Mouse (Mus musculus) heart, adult 2 months (tissue): Measurements from ENCODE around the gene Chd8.

Source experiments
- CTCF ChIP-seq: fragments of 200-600 bp; IDR thresholded peaks from 2 replicates; pipeline ENCODE4 v1.8.1; 2022; ENCODE audit warnings: antibody characterized with exemption, mild to moderate bottlenecking, moderate library complexity
- POLR2A ChIP-seq: fragments of 200-500 bp; IDR thresholded peaks from 2 replicates; pipeline ENCODE4 v1.6.1; 2011; ENCODE audit warnings: mild to moderate bottlenecking, low read depth, low read length, control low read depth; ENCODE audit not compliant: insufficient read depth

GRCm38 (mm10) chr14:52279747-52280120 is 22.2 kb upstream of the Chd8 start:
- no peak for TF ChIP-seq CTCF
- no peak for TF ChIP-seq POLR2A
